Mouse (Mus musculus) gastrocnemius, adult 18-20 months (tissue): ENCODE measurements around the gene T2. TPM values are rescaled to one million over a fixed set of nuclear protein-coding genes. Genes with fewer than 3 reads are reported as not detected.
"Not testable (repeated sequence)": the region's sequence is repeated elsewhere in the genome, so short reads cannot be mapped to it uniquely, and the experiment has no call there.

ENCODE experiments used
- DNase-seq: peaks from one replicate; pipeline ENCODE4 v3.0.0; 2021; ENCODE audit warnings: low spot score
- total RNA-seq, 2 experiments: library from RNA; stranded (reverse); gene quantifications; 2 replicates each; pipeline ENCODE4 v1.2.3; 2021

T2 gene
- total RNA-seq, 2 experiments from 2014 or later: not detected

- DNase-seq: no peak
Measured at GRCm38 (mm10) chr17:8367514-8368480, 12.0 kb downstream of the T2 start.

DNA sequence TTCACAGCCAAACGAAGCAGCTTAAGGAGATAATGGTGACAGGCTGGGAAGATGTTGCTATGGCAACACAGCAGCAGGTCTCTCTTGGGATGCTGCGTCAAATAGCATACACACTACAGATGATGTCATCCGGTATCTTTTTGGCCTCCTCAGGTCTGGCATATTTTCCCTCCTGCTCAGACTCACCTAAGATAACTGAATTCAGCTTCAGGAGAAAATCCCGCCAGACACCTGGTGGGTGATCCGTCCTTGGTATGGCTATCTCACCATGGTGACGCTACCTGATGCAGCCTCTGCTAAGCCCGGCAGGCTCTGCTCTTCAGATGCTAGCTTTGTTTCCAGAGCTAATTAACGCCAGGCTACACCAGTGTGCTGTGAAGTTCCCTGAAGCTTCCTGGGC is 12.8 kb downstream of the T2 start:
- no peak for DNase-seq

GRCm38 (mm10) chr17:8369171-8369570 is 13.4 kb downstream of the T2 start:
- DNase-seq: no peak

DNA sequence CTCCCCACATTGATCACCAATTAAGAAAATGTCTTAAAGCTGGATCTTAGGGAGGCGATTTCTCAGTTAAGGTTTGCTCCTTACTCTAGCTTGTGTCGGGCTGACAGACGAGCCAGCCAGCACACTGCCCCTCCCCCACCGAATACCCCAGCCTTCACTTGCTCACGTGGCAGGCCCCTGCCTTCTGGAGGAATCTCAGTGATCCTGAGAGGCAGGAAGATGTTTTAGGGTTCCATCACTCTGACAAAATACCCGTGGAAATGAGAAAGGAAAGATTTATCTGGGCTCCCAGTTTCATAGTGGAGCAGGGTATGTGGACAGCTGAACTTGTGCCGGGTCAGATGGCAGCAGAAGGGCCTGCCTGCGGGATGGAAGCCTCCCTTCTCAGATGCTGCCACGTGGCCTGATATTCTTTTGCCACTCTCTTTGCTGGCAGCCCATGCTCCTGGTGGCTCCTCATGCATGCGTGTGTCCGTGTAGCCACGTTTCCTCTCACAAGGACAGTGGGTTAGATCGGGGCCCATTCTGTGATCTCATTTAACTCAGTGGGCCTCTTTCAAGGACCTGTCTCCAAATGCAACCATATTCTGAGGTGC is 14.9 kb downstream of the T2 start:
- DNase-seq: no peak

- no peak for DNase-seq
Measured at GRCm38 (mm10) chr17:8371834-8372233, 16.0 kb downstream of the T2 start.

DNA sequence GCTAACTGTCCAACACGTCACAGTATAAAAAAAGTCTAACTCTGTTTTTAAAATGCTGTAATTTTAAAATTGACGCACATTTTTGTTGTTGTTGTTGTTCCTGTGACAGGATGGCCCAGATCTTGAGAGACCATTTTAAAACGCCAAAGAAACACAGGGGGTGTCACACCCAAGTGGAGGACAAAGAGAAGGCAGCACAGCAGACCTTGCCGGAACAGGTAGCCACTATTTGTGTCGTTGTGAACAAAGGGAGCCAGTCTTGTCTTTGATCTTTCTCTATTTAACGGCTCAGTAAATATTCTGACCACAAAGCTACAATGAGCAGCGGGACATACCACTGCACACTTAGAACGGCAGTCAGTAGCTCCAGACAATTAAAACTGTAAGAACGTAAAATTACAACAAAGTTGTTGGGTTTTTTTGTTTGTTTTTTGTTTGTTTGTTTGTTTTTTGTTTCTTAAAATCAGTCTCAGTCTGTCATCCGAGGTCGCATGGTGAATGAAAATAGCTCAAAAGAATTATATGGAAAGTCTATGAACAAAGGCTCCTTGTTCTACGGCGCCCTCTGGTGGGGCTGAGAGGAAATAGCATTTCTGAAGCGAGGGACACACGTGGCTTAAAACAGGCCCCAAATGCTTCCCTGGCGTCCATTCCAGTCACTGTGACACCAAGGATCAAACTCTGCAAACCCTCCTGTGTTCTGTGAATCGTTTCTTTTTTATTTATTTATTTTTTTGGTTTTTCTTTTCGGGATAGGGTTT is 16.7 kb downstream of the T2 start:
- peak; percentile 75 for DNase-seq

- no peak for DNase-seq
Measured at GRCm38 (mm10) chr17:8377298-8377697, 21.5 kb downstream of the T2 start.

DNA sequence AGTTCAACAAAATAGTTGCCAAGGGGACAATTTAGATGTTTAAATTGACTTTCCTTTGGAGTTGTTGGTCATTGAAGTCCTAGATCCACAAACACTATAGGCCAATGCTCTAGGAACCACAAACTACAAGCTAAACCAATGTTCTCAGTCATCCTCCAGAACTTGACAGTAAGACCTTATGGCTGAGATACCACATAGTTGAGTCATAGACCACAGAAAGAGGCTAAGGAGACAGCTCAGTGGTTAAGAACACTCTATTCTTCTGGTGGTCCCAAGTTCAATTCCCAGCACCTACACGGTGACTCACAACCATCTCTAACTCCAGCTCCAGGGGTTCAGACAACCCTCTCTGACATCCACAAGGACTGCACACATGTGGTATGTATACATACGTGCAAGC is 29.6 kb downstream of the T2 start:
- DNase-seq: no peak

GRCm38 (mm10) chr17:8388463-8388862 is 32.7 kb downstream of the T2 start:
- DNase-seq: no peak

DNA sequence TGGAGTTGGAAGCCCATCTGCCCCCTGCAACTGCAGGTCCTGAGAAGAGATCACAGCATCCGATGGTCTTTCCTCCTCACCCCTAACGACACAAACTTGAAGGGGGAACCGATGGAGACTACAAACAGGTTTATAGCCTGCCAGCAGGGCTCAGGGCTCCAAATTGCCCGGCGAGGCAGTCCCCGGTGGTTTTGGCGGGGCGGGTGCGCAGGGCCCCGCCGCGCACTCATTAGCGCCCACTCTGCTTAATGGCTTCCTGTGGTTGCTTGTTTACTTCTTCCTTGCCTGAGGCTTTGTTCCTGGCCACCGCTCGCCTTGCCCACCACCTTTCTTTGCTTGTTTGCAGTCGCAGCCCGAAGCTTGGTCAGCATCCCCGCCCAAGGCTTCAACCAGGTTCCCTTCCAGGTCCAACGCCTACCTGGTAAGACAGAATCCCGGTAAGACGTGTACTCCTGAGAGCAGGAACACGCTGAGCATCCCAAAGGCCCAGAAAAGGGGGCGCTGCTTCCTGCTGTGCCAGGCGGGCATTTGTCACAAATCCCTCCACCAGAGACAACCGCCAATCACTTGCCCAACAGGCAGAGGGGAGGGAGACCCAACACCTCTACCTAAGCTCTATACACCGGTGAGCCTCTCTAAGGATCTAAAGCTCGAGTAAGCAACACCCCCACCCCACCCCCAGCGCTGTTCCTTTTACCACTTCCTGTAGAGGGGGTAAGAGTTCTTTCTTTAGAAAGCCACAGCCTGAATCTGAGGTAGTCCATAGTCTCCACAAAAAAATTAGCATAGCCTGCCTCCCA is 33.4 kb downstream of the T2 start:
- DNase-seq: no peak

- DNase-seq: no peak
Measured at GRCm38 (mm10) chr17:8389790-8390095, 34.0 kb downstream of the T2 start.

DNA sequence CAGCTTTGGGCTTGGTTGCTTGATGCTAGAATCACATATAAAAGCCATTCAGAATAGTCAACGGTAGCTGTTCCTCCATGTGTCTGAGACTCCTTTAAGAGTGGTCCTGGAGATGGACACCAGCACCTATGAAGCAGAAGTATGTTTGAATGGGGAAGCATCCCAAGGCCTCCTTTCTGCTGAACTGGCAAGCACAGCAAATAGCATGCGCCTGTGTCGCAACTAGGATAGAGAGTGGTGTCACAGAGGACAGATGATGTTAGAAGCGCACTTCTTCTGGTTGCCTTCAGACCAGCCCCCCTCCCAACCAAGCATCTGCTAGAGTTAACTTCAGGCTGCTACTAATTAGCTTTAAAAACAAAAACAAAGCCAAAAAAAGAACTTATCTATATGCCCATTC is 34.7 kb downstream of the T2 start:
- no peak for DNase-seq

DNA sequence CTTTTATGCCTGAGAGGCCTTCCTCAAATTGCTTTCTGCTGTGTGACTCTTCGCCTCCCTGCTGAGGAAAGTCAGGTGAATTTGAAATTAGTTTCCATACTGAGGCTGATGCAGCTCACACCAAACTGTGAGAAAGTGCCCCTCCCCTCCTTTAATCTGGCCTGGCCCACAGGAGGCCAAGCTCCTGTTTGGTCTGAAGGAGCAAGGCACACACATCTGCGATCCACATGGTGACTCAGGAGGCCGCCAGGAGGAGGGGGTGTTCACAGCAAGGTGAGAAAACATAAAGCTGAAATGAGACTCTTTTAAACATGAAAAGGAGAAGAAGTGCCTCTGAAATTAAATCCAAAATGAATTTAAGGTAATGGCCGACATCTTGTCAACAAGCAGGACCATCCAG is 40.6 kb downstream of the T2 start:
- DNase-seq: no peak

GRCm38 (mm10) chr17:8397946-8398345 is 42.2 kb downstream of the T2 start:
- DNase-seq: no peak

DNA sequence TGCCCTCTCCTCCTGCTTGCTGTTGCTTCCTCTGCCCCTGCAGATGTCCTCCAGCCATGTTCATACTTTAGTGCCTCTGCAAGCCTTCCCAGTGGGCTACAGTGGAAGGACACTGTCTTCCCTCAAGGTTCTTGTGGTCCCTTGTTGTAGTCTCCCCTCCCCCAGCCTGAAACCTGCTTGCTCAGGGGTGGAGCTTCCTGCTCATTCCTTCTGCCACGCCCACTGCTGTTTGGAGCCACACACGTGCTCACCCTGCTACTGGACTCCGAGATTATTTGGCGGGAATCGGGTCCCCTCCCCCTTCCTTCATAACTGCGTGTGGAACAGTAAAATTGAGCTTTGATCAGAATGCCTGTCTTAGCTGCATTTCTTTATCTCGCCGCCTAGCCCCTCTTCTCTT is 48.1 kb downstream of the T2 start:
- DNase-seq: not testable (repeated sequence)

GRCm38 (mm10) chr17:8406285-8406684 is 50.5 kb downstream of the T2 start:
- DNase-seq: no peak

DNA sequence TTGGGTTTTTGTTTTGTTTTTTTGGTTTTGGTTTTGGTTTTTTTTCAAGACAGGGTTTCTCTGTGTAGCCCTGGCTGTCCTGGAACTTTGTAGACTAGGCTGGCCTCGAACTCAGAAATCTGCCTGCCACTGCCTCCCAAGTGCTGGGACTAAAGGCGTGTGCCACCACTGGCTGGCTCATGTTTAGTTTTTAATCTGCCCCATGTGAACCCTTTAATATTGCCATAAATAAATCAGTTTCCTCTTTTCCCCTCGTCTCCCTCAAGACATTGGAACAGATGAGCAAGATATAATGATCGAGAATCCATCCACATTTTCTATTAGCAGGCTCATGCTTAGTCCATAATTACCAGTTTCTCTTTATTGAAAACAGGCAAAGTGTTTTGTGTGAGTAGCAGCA is 52.2 kb downstream of the T2 start:
- not testable (repeated sequence) for DNase-seq

GRCm38 (mm10) chr17:8408589-8409295 is 53.0 kb downstream of the T2 start:
- DNase-seq: no peak

DNA sequence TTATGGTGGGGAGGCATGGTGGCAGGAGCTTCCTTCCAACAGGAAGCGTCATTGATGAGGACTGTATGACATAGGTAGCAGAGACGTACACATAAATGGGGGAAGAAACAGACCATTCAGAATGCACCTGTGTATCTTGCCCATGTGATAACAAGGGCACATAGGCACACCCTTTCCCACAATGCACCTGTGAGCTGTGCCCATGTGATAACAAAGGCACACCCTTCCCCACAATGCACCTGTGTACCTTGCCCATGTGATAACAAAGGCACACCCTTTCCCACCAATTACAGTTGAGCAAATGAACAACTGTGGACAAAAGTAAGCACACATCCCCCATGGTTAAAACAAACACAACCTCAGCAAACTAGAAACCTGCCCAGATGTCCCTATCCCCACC is 54.5 kb downstream of the T2 start:
- no peak for DNase-seq

GRCm38 (mm10) chr17:8413656-8414055 is 57.9 kb downstream of the T2 start:
- no peak for DNase-seq

GRCm38 (mm10) chr17:8415533-8415932 is 59.7 kb downstream of the T2 start:
- no peak for DNase-seq
